Comparison of ENCODE assay signal across 16 mouse cellular contexts in genomic region chr17:63272914-63273313, GRCm38 (mm10).
DNase-seq lines count a peak whose midpoint lies in the region; ATAC-seq and TF ChIP-seq lines count a peak whose summit lies in the region.
"Had no signal": no experiment of that assay in that cellular context is flagged by ENCODE, and none has a peak within 500 bp of the region (broad histone marks: within the 10 kb centered on the region; RNA-seq: fewer than 3 reads in every experiment).

No protein-coding gene starts in this region.

- DNase-seq in hindbrain, embryonic 14.5 days (ENCODE audit: low spot score), result no peak
- DNase-seq in kidney, adult 2 months, result peak; percentile 10
- DNase-seq in kidney, postnatal 4 days, result no peak
- DNase-seq in neural tube, embryonic 10.5 days (ENCODE audit: extremely low spot score, low spot score), result no peak
- no peak for DNase-seq in gastrocnemius, postnatal 25 days
- DNase-seq: adrenal gland, postnatal 10 days; cerebellum, adult 11-12 months; cerebellum, adult 9-10 months; cerebellum, postnatal 25 days; forebrain, postnatal 0 days; gastrocnemius, postnatal 14 days had no signal

- H3K4me1 ChIP-seq in hindbrain, embryonic 13.5 days (replicated peaks), result peaks cover 4% of the 10 kb centered on the region
- no peaks in the 10 kb centered on the region for H3K4me1 ChIP-seq in hindbrain, embryonic 14.5 days (replicated peaks; ENCODE audit: control insufficient read depth, insufficient read depth, low read length)
- H3K4me1 ChIP-seq in kidney, adult 2 months (ENCODE audit: control insufficient read depth, insufficient read depth, low read length), result no peaks in the 10 kb centered on the region
- H3K4me1 ChIP-seq in neural tube, embryonic 12.5 days, result no peaks in the 10 kb centered on the region

- TF ChIP-seq CTCF in kidney, adult 2 months (conservative IDR thresholded peaks at IDR 0.05; ENCODE audit: insufficient read depth, insufficient read length, low read depth, low read length), result no peak

- no peak overlapping the region for H3K9ac ChIP-seq in hindbrain, embryonic 13.5 days
- no peak overlapping the region for H3K9ac ChIP-seq in hindbrain, embryonic 14.5 days
- no peak overlapping the region for H3K9ac ChIP-seq in neural tube, embryonic 12.5 days
- H3K9ac ChIP-seq: embryonic facial prominence, embryonic 12.5 days; forebrain, embryonic 12.5 days; forebrain, postnatal 0 days; heart, embryonic 12.5 days had no signal

- no peak overlapping the region for H3K4me3 ChIP-seq in hindbrain, embryonic 13.5 days
- H3K4me3 ChIP-seq in hindbrain, embryonic 14.5 days (replicated peaks; ENCODE audit: low read length), result no peak overlapping the region
- H3K4me3 ChIP-seq in kidney, adult 2 months (ENCODE audit: insufficient read depth, low read depth, low read length), result no peak overlapping the region
- no peak overlapping the region for H3K4me3 ChIP-seq in neural tube, embryonic 12.5 days
- H3K4me3 ChIP-seq: embryonic facial prominence, embryonic 12.5 days; forebrain, embryonic 12.5 days; heart, embryonic 12.5 days had no signal

- H3K36me3 ChIP-seq in hindbrain, embryonic 13.5 days, result no peaks in the 10 kb centered on the region
- no peaks in the 10 kb centered on the region for H3K36me3 ChIP-seq in hindbrain, embryonic 14.5 days (replicated peaks; ENCODE audit: control insufficient read depth, insufficient read depth)
- H3K36me3 ChIP-seq in kidney, adult 2 months (ENCODE audit: control insufficient read depth, insufficient read depth, low read length), result no peaks in the 10 kb centered on the region
- no peaks in the 10 kb centered on the region for H3K36me3 ChIP-seq in neural tube, embryonic 12.5 days
- H3K36me3 ChIP-seq: embryonic facial prominence, embryonic 12.5 days; forebrain, embryonic 12.5 days; heart, embryonic 12.5 days had no signal

- TF ChIP-seq POLR2A in kidney, adult 2 months (IDR thresholded peaks at IDR 0.05; ENCODE audit: low read depth, low read length), result no peak

- no peak overlapping the region for H3K4me2 ChIP-seq in hindbrain, embryonic 13.5 days
- H3K4me2 ChIP-seq in hindbrain, embryonic 14.5 days (replicated peaks), result no peak overlapping the region
- no peak overlapping the region for H3K4me2 ChIP-seq in neural tube, embryonic 12.5 days (replicated peaks)
- H3K4me2 ChIP-seq: embryonic facial prominence, embryonic 12.5 days; forebrain, embryonic 12.5 days; heart, embryonic 12.5 days had no signal

- ATAC-seq in hindbrain, embryonic 13.5 days (ENCODE audit: low FRiP score), result peak; percentile 57; the same call in 1 of the 2 replicates
- ATAC-seq in hindbrain, embryonic 14.5 days (ENCODE audit: low FRiP score), result no peak
- peak; percentile 74; the same call in 1 of the 2 replicates for ATAC-seq in neural tube, embryonic 12.5 days (ENCODE audit: low FRiP score, low read depth)
- ATAC-seq: forebrain, postnatal 0 days had no signal

- H3K9me3 ChIP-seq in hindbrain, embryonic 13.5 days, result no peaks in the 10 kb centered on the region
- H3K9me3 ChIP-seq in hindbrain, embryonic 14.5 days (ENCODE audit: control insufficient read depth, low read length), result no peaks in the 10 kb centered on the region
- no peaks in the 10 kb centered on the region for H3K9me3 ChIP-seq in neural tube, embryonic 12.5 days
- H3K9me3 ChIP-seq: embryonic facial prominence, embryonic 12.5 days; forebrain, embryonic 12.5 days; heart, embryonic 12.5 days had no signal

- no peaks in the 10 kb centered on the region for H3K27me3 ChIP-seq in hindbrain, embryonic 13.5 days
- H3K27me3 ChIP-seq in hindbrain, embryonic 14.5 days (ENCODE audit: control insufficient read depth, insufficient read depth, low read length), result no peaks in the 10 kb centered on the region
- no peaks in the 10 kb centered on the region for H3K27me3 ChIP-seq in kidney, adult 2 months (replicated peaks; ENCODE audit: control insufficient read depth, insufficient read depth, low read length)
- no peaks in the 10 kb centered on the region for H3K27me3 ChIP-seq in neural tube, embryonic 12.5 days (replicated peaks)
- H3K27me3 ChIP-seq: embryonic facial prominence, embryonic 12.5 days; heart, embryonic 12.5 days had no signal

- H3K27ac ChIP-seq in hindbrain, embryonic 13.5 days, result no peak overlapping the region
- H3K27ac ChIP-seq in hindbrain, embryonic 14.5 days, result no peak overlapping the region
- no peak overlapping the region for H3K27ac ChIP-seq in kidney, adult 2 months (ENCODE audit: insufficient read depth, low read depth, low read length)
- H3K27ac ChIP-seq in neural tube, embryonic 12.5 days, result no peak overlapping the region
- H3K27ac ChIP-seq: embryonic facial prominence, embryonic 12.5 days; forebrain, embryonic 12.5 days had no signal
